8 mouse cellular contexts compared by ENCODE assay signal in the genomic region with DNA sequence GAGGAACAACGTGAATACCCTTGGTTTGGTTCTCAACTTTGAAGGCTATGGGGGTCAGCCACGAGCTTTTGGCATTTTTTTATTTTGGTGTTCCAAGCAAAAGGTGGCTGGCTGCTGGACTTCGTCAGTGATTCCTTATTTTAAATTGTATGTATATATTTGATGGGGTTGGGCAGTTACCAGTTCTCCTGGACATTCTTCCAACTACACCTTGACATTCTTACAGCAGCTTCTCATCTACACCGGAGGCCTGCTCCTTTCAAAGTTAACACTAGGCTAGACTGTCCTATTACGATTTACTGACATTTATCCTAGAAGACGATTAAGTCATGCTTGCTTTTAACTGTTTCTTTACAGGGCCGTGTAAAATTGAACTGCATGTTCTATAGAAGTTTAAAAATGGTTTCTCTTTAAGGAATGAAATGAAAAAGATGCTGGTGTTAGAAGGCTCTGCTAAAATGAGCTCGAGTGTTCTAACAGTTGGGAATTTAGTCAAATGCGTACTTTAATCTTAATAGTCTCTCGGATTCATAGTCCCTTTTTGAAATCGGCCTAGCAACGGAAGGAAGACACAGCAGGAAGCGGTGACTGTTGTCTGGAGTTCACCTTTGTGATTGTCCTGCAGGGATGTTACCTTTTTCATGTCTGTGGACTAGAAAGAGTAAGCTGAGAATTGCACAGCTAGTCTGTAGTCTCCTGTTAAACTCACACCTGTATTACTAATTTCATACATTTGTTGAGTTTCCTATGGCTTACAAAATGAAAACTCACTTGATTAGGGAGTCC. TPM values are rescaled to one million over a fixed set of nuclear protein-coding genes. Genes with fewer than 3 reads are reported as not detected.
DNase-seq lines count a peak whose midpoint lies in the region; ATAC-seq and TF ChIP-seq lines count a peak whose summit lies in the region.

No protein-coding gene starts in this region.

- peak overlapping the region; percentile 98 for H3K27ac ChIP-seq in left cerebral cortex, adult 2 months
- H3K27ac ChIP-seq in embryonic facial prominence, embryonic 12.5 days: no peak overlapping the region

- DNase-seq in left cerebral cortex, adult 2 months (ENCODE audit: extremely low spot score in 1 of 2, low spot score in 2 of 2): no peak
- no peak for DNase-seq in left cerebral cortex, postnatal 4 days
- DNase-seq in naive thymus-derived CD4-positive, alpha-beta T cell, adult 2 months (ENCODE audit: low read depth): peak; percentile 32
- DNase-seq in gastrocnemius, adult 18-20 months (ENCODE audit: low spot score): no peak
- DNase-seq in gastrocnemius, postnatal 10 days: no peak
- no peak for DNase-seq in spleen, postnatal 36 days (ENCODE audit: low spot score in 2 of 2)

- H3K27me3 ChIP-seq in embryonic facial prominence, embryonic 12.5 days: no peaks in the 10 kb centered on the region

- WGBS in embryonic facial prominence, embryonic 12.5 days: 44% methylated on average over 13 of the region's 13 CpGs

- no peak for TF ChIP-seq CTCF in left cerebral cortex, adult 2 months (IDR thresholded peaks at IDR 0.05)

- intact Hi-C loops in left cerebral cortex, adult 2 months (cut with DNase I): loop anchor here (5.0 kb wide), 2 partner anchors 66 to 146 kb away; a partner anchor contains a TSS
- intact Hi-C loops in left cerebral cortex, postnatal 4 days (cut with DNase I): no loop called here

- H3K9me3 ChIP-seq in embryonic facial prominence, embryonic 12.5 days: no peaks in the 10 kb centered on the region

- H3K4me3 ChIP-seq in left cerebral cortex, adult 2 months: peak overlapping the region; percentile 96
- H3K4me3 ChIP-seq in embryonic facial prominence, embryonic 12.5 days: peak overlapping the region; percentile 87

- ATAC-seq in embryonic facial prominence, embryonic 12.5 days (ENCODE audit: insufficient number of reproducible peaks, insufficient read depth, low FRiP score, low TSS enrichment): no peak
- peak; percentile 8 for ATAC-seq in inflammation-experienced regulatory T-cells, adult 6 months

- peak overlapping the region; percentile 74 for H3K4me2 ChIP-seq in embryonic facial prominence, embryonic 12.5 days (replicated peaks)

- peaks cover 13% of the 10 kb centered on the region; the same call in 1 of the 2 replicates for H3K4me1 ChIP-seq in embryonic facial prominence, embryonic 12.5 days

- 0 out of 2 replicates have a peak overlapping the region, but pooled peaks have one; percentile 92 for H3K9ac ChIP-seq in embryonic facial prominence, embryonic 12.5 days

- no peaks in the 10 kb centered on the region for H3K36me3 ChIP-seq in embryonic facial prominence, embryonic 12.5 days

RNA-seq across cellular contexts. Expression of a gene that starts 1.2 kb away (rescaled TPM):
- total RNA-seq in left cerebral cortex, adult 2 months (2021): 100 to 1,000 TPM; 126 to 129 TPM
- total RNA-seq in left cerebral cortex, postnatal 4 days (2021): 10 to 100 TPM; 47.1 to 48.2 TPM
- 19.1 and 23.6 TPM in 2 replicates for polyA plus RNA-seq in embryonic facial prominence, embryonic 12.5 days (2016; fragmentation: Nextera tagmentation; extraction: Ambion mirVana)
- 10 to 100 TPM in 1 of 3 experiments, 1 to 10 TPM in 2; 4.7 to 10.5 (median 8.6) TPM for polyA plus RNA-seq in inflammation-experienced regulatory T-cells, adult 6 months (2017; shearing (Covaris generic))
- 10 to 100 TPM; 12.6 to 16.5 TPM for total RNA-seq in gastrocnemius, adult 18-20 months (2021)
- 10 to 100 TPM; 12.3 to 15.0 TPM for total RNA-seq in gastrocnemius, postnatal 10 days (2021)
